Mouse (Mus musculus) skeletal muscle tissue, adult 2 months (tissue): ENCODE measurements around the gene Mrpl39.

ENCODE experiments used
- DNase-seq: peaks from one replicate; pipeline ENCODE4 v3.0.0-alpha.2; 2012; ENCODE audit warnings: low read depth, low spot score

Gene Mrpl39

GRCm38 (mm10) chr16:84701041-84701440, 34.5 kb downstream of the Mrpl39 start:
- no peak for DNase-seq

GRCm38 (mm10) chr16:84698708-84699107, 36.8 kb downstream of the Mrpl39 start:
- no peak for DNase-seq

GRCm38 (mm10) chr16:84696178-84696577, 39.4 kb downstream of the Mrpl39 start:
- DNase-seq: no peak

GRCm38 (mm10) chr16:84681991-84682390, 53.6 kb downstream of the Mrpl39 start:
- no peak for DNase-seq

GRCm38 (mm10) chr16:84680760-84681159, 54.8 kb downstream of the Mrpl39 start:
- DNase-seq: no peak

- DNase-seq: no peak
Observed at GRCm38 (mm10) chr16:84677292-84677691, 58.2 kb downstream of the Mrpl39 start.
